Mouse (Mus musculus): ENCODE results near the gene Cbfa2t3. TPM values are rescaled to one million over a fixed set of nuclear protein-coding genes. Genes with fewer than 3 reads are reported as not detected.

The Cbfa2t3 gene
- polyA plus RNA-seq, 1 experiment from 2014 or later = 4.7 TPM

GRCm38 (mm10) chr8:122686879-122687278 lies 12.0 kb downstream of the Cbfa2t3 start:
- Histone ChIP-seq H3K27ac (ENCODE audit: low read depth) (no peak overlapping the region), H3K4me1 (ENCODE audit: insufficient read depth) (no peaks in the 10 kb centered on the region), H3K27me3 (ENCODE audit: insufficient read depth, low read length) (peaks cover 40% of the 10 kb centered on the region), H3K4me2 (no peak overlapping the region), H3K9me3 (ENCODE audit: low read depth, low read length) (no peaks in the 10 kb centered on the region), H3K36me3 (ENCODE audit: insufficient read depth) (no peaks in the 10 kb centered on the region), H3K4me3 (ENCODE audit: low read depth, low read length) (no peak overlapping the region), H3K9ac (no peak overlapping the region)
- DNase-seq = no peak
- no peak for TF ChIP-seq CTCF (IDR thresholded peaks at IDR 0.05; ENCODE audit: low read depth)
- 50% methylated on average over 9 of the region's 9 CpGs for WGBS
- ATAC-seq (ENCODE audit: insufficient read depth) = no peak

DNA sequence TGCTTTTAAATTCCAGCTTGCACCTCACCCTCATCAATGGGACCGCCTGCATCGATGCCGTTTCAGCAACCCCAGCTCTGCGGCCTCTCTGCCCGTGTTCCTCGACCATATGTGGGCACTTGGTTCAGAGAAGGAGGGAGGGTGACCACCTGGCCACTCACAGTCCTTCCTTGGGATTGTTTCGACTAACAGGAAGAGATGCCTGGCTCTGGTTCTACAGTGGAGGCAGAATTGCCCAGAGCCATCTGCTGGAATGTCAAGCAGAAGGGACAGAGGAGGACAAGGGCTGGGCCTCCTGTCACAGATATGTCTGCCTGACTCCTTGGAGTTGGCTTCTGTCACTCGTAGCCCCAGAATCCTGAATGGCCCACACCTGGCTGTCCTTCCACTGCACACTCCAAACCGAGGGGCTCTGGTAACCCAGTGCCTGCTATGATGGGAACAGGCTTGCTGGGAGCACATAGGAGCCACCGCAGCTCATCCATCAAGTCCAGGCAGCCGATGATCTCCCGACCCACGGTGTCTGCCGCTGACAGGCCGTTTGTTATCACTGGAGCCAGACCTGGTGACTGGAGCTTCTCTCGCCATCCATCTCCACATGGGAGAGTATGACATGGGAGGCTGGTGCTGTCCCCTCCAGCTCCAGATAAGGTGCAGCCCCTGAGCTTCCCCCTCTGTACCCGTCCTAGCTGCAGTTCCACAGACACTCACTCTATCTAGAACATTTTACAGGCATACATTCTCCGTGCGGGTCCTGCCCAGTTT lies 13.6 kb downstream of the Cbfa2t3 start:
- peaks cover 53% of the 10 kb centered on the region for H3K27me3 ChIP-seq (ENCODE audit: insufficient read depth, low read length)
- H3K4me2 ChIP-seq = no peak overlapping the region
- H3K4me3 ChIP-seq (ENCODE audit: low read depth, low read length) = no peak overlapping the region
- no peak for TF ChIP-seq CTCF (IDR thresholded peaks at IDR 0.05; ENCODE audit: low read depth)
- no peak overlapping the region for H3K27ac ChIP-seq (ENCODE audit: low read depth)
- H3K9me3 ChIP-seq (ENCODE audit: low read depth, low read length) = no peaks in the 10 kb centered on the region
- ATAC-seq (ENCODE audit: insufficient read depth) (peak; percentile 47; the same call in 1 of the 2 replicates), DNase-seq (no peak)
- WGBS = 25% methylated on average over 19 of the region's 19 CpGs
- H3K4me1 ChIP-seq (ENCODE audit: insufficient read depth) = no peaks in the 10 kb centered on the region
- no peaks in the 10 kb centered on the region for H3K36me3 ChIP-seq (ENCODE audit: insufficient read depth)
- no peak overlapping the region for H3K9ac ChIP-seq

GRCm38 (mm10) chr8:122682820-122683219 lies 16.1 kb downstream of the Cbfa2t3 start:
- TF ChIP-seq CTCF (IDR thresholded peaks at IDR 0.05; ENCODE audit: low read depth) = no peak
- H3K4me2 ChIP-seq = no peak overlapping the region
- H3K36me3 ChIP-seq (ENCODE audit: insufficient read depth) = no peaks in the 10 kb centered on the region
- no peak for DNase-seq
- no peak overlapping the region for H3K27ac ChIP-seq (ENCODE audit: low read depth)
- no peaks in the 10 kb centered on the region for H3K9me3 ChIP-seq (ENCODE audit: low read depth, low read length)
- peaks cover 72% of the 10 kb centered on the region for H3K27me3 ChIP-seq (ENCODE audit: insufficient read depth, low read length)
- no peaks in the 10 kb centered on the region for H3K4me1 ChIP-seq (ENCODE audit: insufficient read depth)
- no peak overlapping the region for H3K4me3 ChIP-seq (ENCODE audit: low read depth, low read length)
- WGBS = 84% methylated on average over 11 of the region's 11 CpGs
- no peak for ATAC-seq (ENCODE audit: insufficient read depth)
- no peak overlapping the region for H3K9ac ChIP-seq

- ATAC-seq (ENCODE audit: insufficient read depth) = no peak
- H3K27me3 ChIP-seq (ENCODE audit: insufficient read depth, low read length) = peaks cover 80% of the 10 kb centered on the region
- 21% methylated on average over 7 of the region's 7 CpGs for WGBS
Measured at GRCm38 (mm10) chr8:122680171-122680570, 18.7 kb downstream of the Cbfa2t3 start.

GRCm38 (mm10) chr8:122679325-122679920 lies 19.5 kb downstream of the Cbfa2t3 start:
- no peak overlapping the region for H3K27ac ChIP-seq (ENCODE audit: low read depth)
- H3K9me3 ChIP-seq (ENCODE audit: low read depth, low read length) = no peaks in the 10 kb centered on the region
- ATAC-seq (ENCODE audit: insufficient read depth) (no peak), DNase-seq (no peak)
- TF ChIP-seq CTCF (IDR thresholded peaks at IDR 0.05; ENCODE audit: low read depth) = no peak
- H3K4me3 ChIP-seq (ENCODE audit: low read depth, low read length) = no peak overlapping the region
- peaks cover 76% of the 10 kb centered on the region for H3K27me3 ChIP-seq (ENCODE audit: insufficient read depth, low read length)
- 20% methylated on average over 11 of the region's 11 CpGs for WGBS
- H3K4me1 ChIP-seq (ENCODE audit: insufficient read depth) = peaks cover 3% of the 10 kb centered on the region; the same call in 1 of the 2 replicates
- H3K4me2 ChIP-seq = peak overlapping the region; percentile 98
- H3K9ac ChIP-seq = no peak overlapping the region
- no peaks in the 10 kb centered on the region for H3K36me3 ChIP-seq (ENCODE audit: insufficient read depth)

More at GRCm38 (mm10) chr8:122680171-122680570, 18.7 kb downstream of the Cbfa2t3 start:
- Histone ChIP-seq H3K9ac (no peak overlapping the region), H3K4me2 (no peak overlapping the region), H3K36me3 (ENCODE audit: insufficient read depth) (no peaks in the 10 kb centered on the region), H3K27ac (ENCODE audit: low read depth) (no peak overlapping the region), H3K4me1 (ENCODE audit: insufficient read depth) (peaks cover 3% of the 10 kb centered on the region; the same call in 1 of the 2 replicates), H3K9me3 (ENCODE audit: low read depth, low read length) (no peaks in the 10 kb centered on the region), H3K4me3 (ENCODE audit: low read depth, low read length) (no peak overlapping the region)
- no peak for DNase-seq
- no peak for TF ChIP-seq CTCF (IDR thresholded peaks at IDR 0.05; ENCODE audit: low read depth)

DNA sequence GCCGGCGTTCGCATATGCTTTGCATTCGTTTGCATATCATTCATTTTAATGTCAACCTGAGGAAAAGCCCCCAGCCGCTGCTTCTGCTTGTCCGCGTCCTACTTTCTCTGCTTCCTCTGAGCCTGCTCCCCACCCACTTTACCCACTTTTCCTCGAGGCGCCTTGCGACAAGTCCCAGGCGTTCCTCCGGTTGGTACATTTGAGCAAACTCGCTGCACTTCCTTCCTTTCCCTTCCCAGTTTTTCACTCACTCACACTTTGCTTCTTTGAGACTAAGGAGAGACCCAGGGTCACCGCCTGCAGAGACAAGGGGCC lies 20.1 kb downstream of the Cbfa2t3 start:
- Histone ChIP-seq H3K9me3 (ENCODE audit: low read depth, low read length) (no peaks in the 10 kb centered on the region), H3K27me3 (ENCODE audit: insufficient read depth, low read length) (peaks cover 75% of the 10 kb centered on the region), H3K4me3 (ENCODE audit: low read depth, low read length) (peak overlapping the region; percentile 67), H3K27ac (ENCODE audit: low read depth) (no peak overlapping the region), H3K9ac (peak overlapping the region; percentile 53), H3K4me2 (peak overlapping the region; percentile 98), H3K4me1 (ENCODE audit: insufficient read depth) (peaks cover 3% of the 10 kb centered on the region; the same call in 1 of the 2 replicates), H3K36me3 (ENCODE audit: insufficient read depth) (no peaks in the 10 kb centered on the region)
- TF ChIP-seq CTCF (IDR thresholded peaks at IDR 0.05; ENCODE audit: low read depth) = no peak
- DNase-seq = peak; percentile 84
- peak; percentile 22; the same call in 1 of the 2 replicates for ATAC-seq (ENCODE audit: insufficient read depth)
- 1% methylated on average over 14 of the region's 14 CpGs for WGBS
